Mouse (Mus musculus) liver, embryonic 13.5 days (tissue): Measurements from ENCODE around the gene Spata33. TPM values are rescaled to one million over a fixed set of nuclear protein-coding genes. Genes with fewer than 3 reads are reported as not detected.
"Not testable (repeated sequence)": the region's sequence is repeated elsewhere in the genome, so short reads cannot be mapped to it uniquely, and the experiment has no call there.

ENCODE experiments used
- ATAC-seq: fragments of 200-750 bp; cut with Nextera tagmentation; 2 replicates; pipeline ENCODE4 v1.8.0; 2017; ENCODE audit warnings: low read depth, mild to moderate bottlenecking, moderate number of reproducible peaks, moderate library complexity
- DNase-seq: peaks from one replicate; pipeline ENCODE4 v3.0.0; 2022
- H3K27ac ChIP-seq: fragments of 300-500 bp; sonication (generic); 2 replicates; pipeline ENCODE4 v1.5.1; 2015; ENCODE audit warnings: moderate library complexity, mild to moderate bottlenecking, inconsistent platforms
- H3K27me3 ChIP-seq: fragments of 300-500 bp; sonication (generic); 2 replicates; pipeline ENCODE4 v1.6.1; 2015; ENCODE audit warnings: mild to moderate bottlenecking, inconsistent platforms
- H3K36me3 ChIP-seq: fragments of 300-500 bp; sonication (generic); 2 replicates; pipeline ENCODE4 v1.6.1; 2015; ENCODE audit warnings: mild to moderate bottlenecking, inconsistent platforms
- H3K4me1 ChIP-seq: fragments of 300-500 bp; sonication (generic); replicated peaks from 2 replicates; pipeline ENCODE4 v1.6.1; 2015; ENCODE audit warnings: inconsistent platforms
- H3K4me2 ChIP-seq: fragments of 300-500 bp; sonication (generic); 2 replicates; pipeline ENCODE4 v1.6.1; 2015; ENCODE audit warnings: inconsistent platforms, mild to moderate bottlenecking, moderate library complexity
- H3K4me3 ChIP-seq: fragments of 300-500 bp; sonication (generic); replicated peaks from 2 replicates; pipeline ENCODE4 v1.5.1; 2015; ENCODE audit warnings: mild to moderate bottlenecking, inconsistent platforms
- H3K9ac ChIP-seq: fragments of 300-500 bp; sonication (generic); 2 replicates; pipeline ENCODE4 v1.6.1; 2015; ENCODE audit warnings: mild to moderate bottlenecking, inconsistent platforms
- H3K9me3 ChIP-seq: fragments of 300-500 bp; sonication (generic); replicated peaks from 2 replicates; pipeline ENCODE4 v1.6.1; 2016; ENCODE audit warnings: inconsistent platforms
- WGBS: fragments of 180-500 bp; shearing (Covaris S2); methylation state at CpG from one replicate; pipeline ENCODE4 v1.1.7; 2015; ENCODE audit not compliant: insufficient replicate concordance; 5-methylcytosine and 5-hydroxymethylcytosine counted together
- polyA plus RNA-seq: library from polyadenylated mRNA; unstranded; fragments of >200 nt; fragmentation: Nextera tagmentation; extraction: Ambion mirVana; gene quantifications from 2 replicates; pipeline ENCODE4 v1.2.1, GENCODE M21; 2015

Spata33 gene
- polyA plus RNA-seq, 1 experiment from 2014 or later, result 0.37 TPM

DNA sequence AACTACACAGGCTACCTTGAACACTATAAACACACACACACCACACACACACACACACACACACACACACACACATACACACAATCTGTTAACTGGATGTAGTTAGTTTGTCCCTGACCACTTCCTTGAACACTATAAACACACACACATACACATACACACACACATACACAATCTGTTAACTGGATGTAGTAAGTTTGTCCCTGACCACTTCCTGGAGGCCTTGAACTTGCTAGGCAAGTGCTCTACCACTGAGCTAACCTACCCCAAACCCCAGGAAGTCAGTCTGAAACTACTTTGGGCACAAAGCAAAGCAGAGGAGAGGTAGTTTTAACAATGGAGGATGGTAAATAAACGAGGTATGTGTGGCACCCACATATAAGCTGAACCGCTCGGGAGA lies 9.1 kb upstream of the Spata33 start:
- 72% methylated on average over 3 of the region's 3 CpGs for WGBS
- DNase-seq, result no peak

DNA sequence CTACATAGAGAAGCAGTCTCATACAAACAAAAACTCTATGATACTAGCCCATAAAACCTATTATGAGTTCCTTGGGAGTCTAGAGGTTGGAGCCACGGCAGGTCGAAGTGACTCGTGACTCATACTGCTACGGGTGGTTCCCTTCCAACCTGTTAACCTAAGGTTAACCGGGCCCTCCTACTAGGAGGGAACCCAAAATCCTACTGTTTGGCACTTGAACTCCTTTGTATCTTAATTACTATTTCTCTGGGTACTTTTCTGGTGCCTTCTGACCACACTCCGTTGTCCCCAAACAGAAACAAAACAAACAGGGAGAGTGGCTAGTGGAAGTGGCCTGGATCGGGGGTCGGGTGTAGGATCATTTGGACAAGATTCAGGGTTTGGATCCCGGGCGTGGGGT lies 756 bp upstream of the Spata33 start:
- H3K27ac ChIP-seq, result peak overlapping the region; percentile 87
- H3K9me3 ChIP-seq, result no peaks in the 10 kb centered on the region
- peaks cover 22% of the 10 kb centered on the region for H3K4me1 ChIP-seq
- 22% methylated on average over 10 of the region's 10 CpGs for WGBS
- peak overlapping the region; percentile 99 for H3K4me3 ChIP-seq
- peak overlapping the region; percentile 96 for H3K4me2 ChIP-seq
- H3K27me3 ChIP-seq, result no peaks in the 10 kb centered on the region
- H3K9ac ChIP-seq, result peak overlapping the region; percentile 98
- peaks cover 38% of the 10 kb centered on the region for H3K36me3 ChIP-seq
- DNase-seq (no peak), ATAC-seq (no peak)

More for the DNA sequence above, 9.1 kb upstream of the Spata33 start:
- no peak overlapping the region for H3K9ac ChIP-seq
- H3K4me3 ChIP-seq, result no peak overlapping the region
- H3K36me3 ChIP-seq, result peaks cover 44% of the 10 kb centered on the region
- H3K27ac ChIP-seq, result no peak overlapping the region
- H3K4me2 ChIP-seq, result no peak overlapping the region
- no peak for ATAC-seq
- H3K9me3 ChIP-seq, result no peaks in the 10 kb centered on the region
- H3K27me3 ChIP-seq, result peaks cover 5% of the 10 kb centered on the region
- H3K4me1 ChIP-seq, result no peaks in the 10 kb centered on the region

DNA sequence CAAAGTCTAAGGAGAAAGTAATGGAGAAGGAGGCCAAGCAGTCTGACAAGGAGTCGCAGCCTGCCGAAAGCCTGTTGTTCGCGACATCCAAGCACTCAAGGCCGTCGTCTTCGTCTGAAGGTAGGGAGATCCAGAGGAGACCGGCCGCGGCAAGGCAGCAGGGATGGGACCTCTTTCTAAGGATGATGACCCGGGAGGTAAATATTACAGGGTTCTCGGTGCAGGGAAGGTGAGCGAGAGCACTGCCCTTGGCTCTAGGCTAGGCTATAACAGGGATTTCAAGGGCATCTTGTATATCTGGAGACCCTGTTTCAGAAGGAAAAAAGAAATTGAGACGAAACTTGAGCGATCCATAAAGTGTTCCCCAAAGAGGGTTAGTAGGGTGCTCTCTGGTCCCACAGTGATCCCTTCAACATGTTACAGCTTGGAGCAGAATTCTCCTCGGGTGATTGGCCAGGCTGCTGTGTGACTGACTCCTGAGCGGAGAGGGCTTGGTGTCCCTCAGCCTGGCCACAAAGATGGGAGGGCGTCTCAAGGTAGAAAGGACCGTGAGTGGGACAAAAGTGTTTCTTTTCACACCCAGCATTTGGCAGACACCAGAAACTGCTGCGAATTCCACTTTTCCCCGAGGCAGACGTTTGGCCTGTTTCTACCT lies 613 bp downstream of the Spata33 start:
- H3K27ac ChIP-seq, result 0 out of 2 replicates have a peak overlapping the region, but pooled peaks have one; percentile 19
- H3K9ac ChIP-seq, result peak overlapping the region; percentile 98
- ATAC-seq (peak; percentile 18; the same call in 1 of the 2 replicates), DNase-seq (no peak)
- peaks cover 24% of the 10 kb centered on the region for H3K36me3 ChIP-seq
- peaks cover 3% of the 10 kb centered on the region; the same call in 1 of the 2 replicates for H3K27me3 ChIP-seq
- WGBS, result 22% methylated on average over 22 of the region's 22 CpGs
- H3K4me3 ChIP-seq, result peak overlapping the region; percentile 99
- H3K4me1 ChIP-seq, result peaks cover 22% of the 10 kb centered on the region
- peak overlapping the region; percentile 96 for H3K4me2 ChIP-seq
- no peaks in the 10 kb centered on the region for H3K9me3 ChIP-seq

DNA sequence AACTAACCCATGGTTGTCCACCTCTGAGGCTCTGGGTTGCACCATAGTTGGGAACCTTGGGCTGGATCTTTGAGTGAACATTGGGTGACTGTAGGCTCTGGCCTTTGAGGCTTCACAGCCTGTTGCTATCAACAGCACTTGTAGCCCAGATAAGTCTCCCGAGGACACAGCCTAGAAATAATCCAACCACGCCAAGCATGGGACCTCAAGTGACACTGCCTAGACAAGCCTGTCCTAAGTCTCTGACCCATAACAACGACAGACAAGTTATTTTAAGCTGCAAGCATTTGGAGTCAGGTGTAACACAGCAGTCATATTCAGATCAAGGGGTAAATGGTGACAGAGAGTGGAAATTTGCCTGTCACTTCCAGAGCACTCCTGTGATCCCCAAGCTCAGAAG lies 2.8 kb downstream of the Spata33 start:
- DNase-seq (no peak), ATAC-seq (no peak)
- Histone ChIP-seq H3K4me3 (no peak overlapping the region), H3K4me2 (no peak overlapping the region), H3K27me3 (peaks cover 7% of the 10 kb centered on the region), H3K4me1 (peaks cover 22% of the 10 kb centered on the region), H3K9me3 (no peaks in the 10 kb centered on the region), H3K36me3 (peaks cover 3% of the 10 kb centered on the region; the same call in 1 of the 2 replicates), H3K27ac (no peak overlapping the region), H3K9ac (no peak overlapping the region)
- 29% methylated on average over 3 of the region's 3 CpGs for WGBS

DNA sequence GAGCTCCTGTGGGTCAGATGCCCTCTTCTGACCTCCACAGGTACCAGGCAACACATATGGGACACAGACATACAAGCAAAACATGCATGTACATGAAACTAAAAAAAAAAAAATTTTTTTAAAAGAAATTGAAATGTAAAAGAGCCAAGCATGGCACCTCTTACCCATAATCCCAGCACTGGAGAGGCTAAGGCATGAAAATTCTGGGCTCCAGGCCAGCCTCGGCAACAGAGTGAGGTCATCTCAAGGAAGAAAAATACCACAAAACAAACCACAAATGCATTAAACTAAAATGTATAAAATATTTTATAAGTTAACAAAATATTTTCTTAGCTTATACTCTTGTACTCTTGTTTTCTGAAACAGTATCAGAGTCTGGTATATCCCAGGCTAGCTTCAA lies 8.3 kb downstream of the Spata33 start:
- 46% methylated on average over 1 of the region's 1 CpGs for WGBS
- Histone ChIP-seq H3K4me3 (no peak overlapping the region), H3K27me3 (peaks cover 7% of the 10 kb centered on the region), H3K4me1 (peaks cover 16% of the 10 kb centered on the region), H3K4me2 (no peak overlapping the region), H3K27ac (no peak overlapping the region), H3K9me3 (no peaks in the 10 kb centered on the region), H3K9ac (no peak overlapping the region), H3K36me3 (no peaks in the 10 kb centered on the region)
- DNase-seq (no peak), ATAC-seq (no peak)

DNA sequence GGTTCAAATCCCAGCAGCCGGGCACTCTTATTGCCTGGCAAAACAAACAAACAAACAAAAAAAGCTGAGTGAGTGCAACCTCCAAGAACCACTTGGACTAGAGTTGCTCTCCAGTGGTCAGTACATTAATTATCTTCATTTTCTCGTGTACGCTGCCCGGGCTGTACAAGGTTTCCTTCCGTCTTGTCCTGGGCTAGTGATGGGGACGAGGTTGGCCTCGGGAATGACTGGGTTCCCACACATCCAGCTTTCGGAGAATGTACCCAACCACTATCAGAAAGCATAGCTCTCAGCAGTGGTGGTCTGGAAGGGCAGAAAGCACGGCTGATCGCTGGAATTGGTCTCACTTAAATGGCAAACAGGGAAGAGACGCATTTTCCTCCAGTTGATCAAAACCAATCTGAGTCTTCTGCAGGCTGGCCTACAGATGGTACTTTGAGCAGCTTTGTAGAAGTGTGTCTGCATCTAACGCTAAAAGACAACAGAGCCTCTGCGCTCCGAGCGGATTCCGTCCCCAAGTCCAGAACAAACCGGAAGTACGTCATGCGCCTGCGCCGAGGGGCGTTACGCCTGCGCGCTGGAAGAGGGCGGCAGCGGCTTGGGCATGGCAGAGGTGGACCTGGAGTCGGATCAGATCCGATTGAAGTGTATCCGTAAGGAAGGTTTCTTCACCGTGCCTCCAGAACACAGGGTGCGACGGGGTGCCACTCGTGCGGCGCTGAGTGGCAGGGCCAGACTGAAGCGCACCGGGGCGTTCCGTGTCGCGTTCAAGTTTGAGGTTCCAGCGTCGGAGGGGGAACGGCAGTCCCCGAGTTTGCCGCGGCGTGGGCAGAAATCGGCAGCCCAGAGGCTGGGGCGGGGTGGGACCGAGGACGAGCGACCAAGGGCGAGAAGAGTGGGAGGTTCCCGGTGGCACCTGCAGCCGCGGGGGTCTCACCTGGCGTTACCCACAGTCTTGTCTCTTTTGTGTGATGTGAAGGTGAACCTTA lies 11.9 kb downstream of the Spata33 start, which contains the start of gene Cdk10:
Cdk10 (plus strand) TSS at position 565 of the 989 bp plus-strand sequence.
- peak within 1 kb of the TSS; percentile 79 for H3K9ac ChIP-seq
- H3K36me3 ChIP-seq, result peaks cover 26% of the 10 kb centered on the region; the same call in 1 of the 2 replicates
- peak within 1 kb of the TSS; percentile 87 for H3K4me2 ChIP-seq
- H3K9me3 ChIP-seq, result no peaks in the 10 kb centered on the region
- DNase-seq (peak; percentile 89), ATAC-seq (peak; percentile 88)
- peak within 1 kb of the TSS; percentile 79 for H3K27ac ChIP-seq
- H3K27me3 ChIP-seq, result no peaks in the 10 kb centered on the region
- peak within 1 kb of the TSS; percentile 71 for H3K4me3 ChIP-seq
- 2% methylated on average over 59 of the region's 59 CpGs for WGBS
- H3K4me1 ChIP-seq, result peaks cover 19% of the 10 kb centered on the region

DNA sequence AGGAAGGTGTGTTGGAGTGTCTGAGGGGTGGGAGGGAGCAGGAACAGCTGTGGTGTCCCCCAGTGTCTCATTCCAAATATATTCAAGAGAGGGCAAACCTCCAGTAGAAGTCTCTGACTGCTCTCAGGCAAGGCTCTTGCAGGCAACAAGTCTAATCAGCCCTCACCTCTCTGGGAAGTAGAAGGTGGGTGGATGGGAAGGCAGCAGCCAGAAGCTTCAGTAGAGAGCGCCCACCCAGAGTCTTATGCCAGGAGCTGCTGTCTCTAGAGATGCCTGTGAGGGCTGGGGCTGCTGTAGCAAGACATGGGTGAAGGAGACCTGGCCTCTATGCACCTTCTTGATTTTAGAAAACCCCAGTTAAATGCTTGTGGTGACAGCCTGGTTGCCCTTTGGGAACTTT lies 15.8 kb downstream of the Spata33 start:
- H3K27me3 ChIP-seq, result peaks cover 2% of the 10 kb centered on the region; the same call in 1 of the 2 replicates
- no peak overlapping the region for H3K27ac ChIP-seq
- no peak for ATAC-seq
- H3K36me3 ChIP-seq, result peaks cover 26% of the 10 kb centered on the region; the same call in 1 of the 2 replicates
- no peaks in the 10 kb centered on the region for H3K9me3 ChIP-seq
- DNase-seq, result no peak
- H3K9ac ChIP-seq, result no peak overlapping the region
- peaks cover 19% of the 10 kb centered on the region for H3K4me1 ChIP-seq
- H3K4me3 ChIP-seq, result no peak overlapping the region
- no peak overlapping the region for H3K4me2 ChIP-seq
- WGBS, result 94% methylated on average over 1 of the region's 1 CpGs

DNA sequence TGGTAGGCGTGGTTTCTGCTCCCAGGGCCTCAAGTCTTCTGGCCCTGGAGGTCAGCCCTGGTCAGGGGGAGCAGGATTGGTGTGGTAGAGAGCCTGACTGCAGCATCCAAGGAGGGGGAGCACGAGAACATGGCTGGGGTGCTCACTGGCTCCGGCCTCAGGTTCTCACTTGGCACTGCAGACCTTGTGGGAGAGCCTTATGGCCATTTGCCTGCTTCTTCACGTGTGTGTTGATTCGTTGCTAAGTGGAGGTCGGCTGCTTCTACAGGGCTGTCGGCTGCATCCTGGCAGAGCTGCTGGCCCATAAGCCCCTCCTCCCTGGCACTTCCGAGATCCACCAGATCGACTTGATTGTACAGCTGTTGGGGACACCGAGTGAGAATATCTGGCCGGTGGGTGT lies 17.7 kb downstream of the Spata33 start:
- peaks cover 21% of the 10 kb centered on the region for H3K27me3 ChIP-seq
- peaks cover 15% of the 10 kb centered on the region for H3K4me1 ChIP-seq
- H3K9me3 ChIP-seq, DNase-seq, H3K9ac ChIP-seq, H3K4me2 ChIP-seq, H3K4me3 ChIP-seq, H3K27ac ChIP-seq, ATAC-seq: not testable (repeated sequence)
- peaks cover 26% of the 10 kb centered on the region; the same call in 1 of the 2 replicates for H3K36me3 ChIP-seq
- 77% methylated on average over 11 of the region's 11 CpGs for whole genome bisulfite sequencing

DNA sequence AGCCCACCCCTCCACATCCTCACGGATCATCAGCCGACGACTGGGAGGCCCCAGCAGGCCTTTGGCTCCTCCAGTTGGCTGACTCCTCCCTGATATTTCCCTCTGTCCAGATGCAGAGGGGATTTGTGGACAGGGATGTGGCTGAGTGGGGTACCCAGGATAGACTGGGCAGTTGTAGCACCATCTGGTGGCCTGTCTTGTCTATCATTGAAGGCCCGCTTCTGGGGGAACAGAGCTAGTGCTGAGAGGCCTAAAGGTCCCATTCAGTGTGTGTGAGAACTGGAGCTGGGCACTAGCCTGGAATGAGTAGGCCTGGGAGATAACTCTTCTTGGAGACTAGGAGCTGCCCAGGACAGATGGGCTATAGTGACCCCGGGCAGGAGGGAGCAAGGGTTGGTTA lies 19.1 kb downstream of the Spata33 start:
- H3K27me3 ChIP-seq, result peaks cover 28% of the 10 kb centered on the region
- ATAC-seq (no peak), DNase-seq (no peak)
- 73% methylated on average over 5 of the region's 5 CpGs for WGBS
- H3K4me3 ChIP-seq, result no peak overlapping the region
- H3K4me1 ChIP-seq, result peaks cover 21% of the 10 kb centered on the region
- H3K27ac ChIP-seq, result no peak overlapping the region
- H3K4me2 ChIP-seq, result no peak overlapping the region
- H3K36me3 ChIP-seq, result peaks cover 22% of the 10 kb centered on the region; the same call in 1 of the 2 replicates
- H3K9me3 ChIP-seq, result no peaks in the 10 kb centered on the region
- H3K9ac ChIP-seq, result no peak overlapping the region

DNA sequence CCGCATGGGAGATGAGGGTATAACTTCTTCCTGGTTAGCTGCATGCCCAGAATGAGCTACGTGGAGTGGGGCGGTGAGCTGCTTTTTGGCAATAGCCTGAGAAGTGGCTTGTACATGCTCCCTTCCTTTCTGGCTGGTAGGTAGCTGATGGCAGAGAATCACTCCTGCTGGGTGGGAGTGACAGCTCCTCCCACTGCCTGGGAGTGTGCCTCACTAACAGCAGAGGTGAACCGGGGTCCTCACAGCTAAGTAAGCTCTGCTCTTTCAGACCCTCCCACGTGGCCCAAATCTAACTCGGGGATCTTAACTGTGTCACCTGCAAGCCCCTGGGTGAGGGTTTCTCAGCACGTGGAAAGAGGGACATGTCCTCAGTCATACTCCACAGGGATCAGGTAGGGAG lies 19.9 kb downstream of the Spata33 start:
- 44% methylated on average over 7 of the region's 7 CpGs for WGBS
- DNase-seq, result no peak

DNA sequence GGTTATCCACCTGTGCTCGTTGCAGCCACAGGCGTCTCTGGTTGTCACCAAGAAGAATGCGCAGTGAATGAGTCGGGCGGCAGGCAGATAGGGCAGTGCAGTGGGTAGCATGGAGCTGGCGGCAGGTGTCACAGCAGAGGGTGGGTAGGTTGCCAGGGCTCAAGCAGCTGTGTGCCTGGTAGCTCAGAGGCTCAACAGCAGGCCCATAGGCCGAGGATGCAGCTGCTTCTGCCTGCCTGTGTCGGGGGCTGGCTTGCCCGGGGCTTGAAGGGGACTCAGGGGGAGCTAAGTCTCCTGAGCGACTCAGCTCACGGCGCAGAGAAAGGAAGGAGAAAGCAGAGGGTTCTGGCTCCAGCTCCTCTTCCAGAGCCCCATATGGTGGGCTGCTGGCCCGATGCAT lies 20.7 kb downstream of the Spata33 start:
- no peak for DNase-seq
- ATAC-seq, result no peak
- peaks cover 33% of the 10 kb centered on the region for H3K27me3 ChIP-seq
- H3K36me3 ChIP-seq, result 0 out of 2 replicates have a peak, but pooled peaks cover 11% of the 10 kb centered on the region
- H3K9me3 ChIP-seq, result no peaks in the 10 kb centered on the region
- no peak overlapping the region for H3K9ac ChIP-seq
- no peak overlapping the region for H3K27ac ChIP-seq
- H3K4me3 ChIP-seq, result no peak overlapping the region
- peaks cover 23% of the 10 kb centered on the region for H3K4me1 ChIP-seq
- 49% methylated on average over 11 of the region's 13 CpGs for WGBS
- no peak overlapping the region for H3K4me2 ChIP-seq

More for the DNA sequence above, 19.9 kb downstream of the Spata33 start:
- Histone ChIP-seq H3K4me1 (peaks cover 23% of the 10 kb centered on the region), H3K27ac (no peak overlapping the region), H3K27me3 (peaks cover 33% of the 10 kb centered on the region), H3K4me3 (no peak overlapping the region), H3K4me2 (no peak overlapping the region), H3K9me3 (no peaks in the 10 kb centered on the region), H3K9ac (no peak overlapping the region), H3K36me3 (peaks cover 18% of the 10 kb centered on the region; the same call in 1 of the 2 replicates)
- ATAC-seq, result no peak
